Mouse (Mus musculus) liver, adult 2 months (tissue): ENCODE results near the gene A030005K14Rik. TPM values are rescaled to one million over a fixed set of nuclear protein-coding genes. Genes with fewer than 3 reads are reported as not detected.

Source experiments
- DNase-seq: peaks from one replicate; pipeline ENCODE4 v3.0.0-alpha.2; 2011; ENCODE audit warnings: low read depth, low spot score; ENCODE audit errors: extremely low read depth
- H3K27ac ChIP-seq: fragments of 200-500 bp; replicated peaks from 2 replicates; pipeline ENCODE4 v1.5.1; 2012; ENCODE audit warnings: low read depth, mild to moderate bottlenecking, control low read depth, inconsistent platforms, low read length; ENCODE audit not compliant: insufficient read depth
- H3K27me3 ChIP-seq: fragments of 200-500 bp; 2 replicates; pipeline ENCODE4 v1.6.1; 2012; ENCODE audit warnings: mild to moderate bottlenecking, moderate library complexity, low read length, inconsistent platforms; ENCODE audit not compliant: control insufficient read depth, insufficient read depth
- H3K36me3 ChIP-seq: fragments of 200-500 bp; 2 replicates; pipeline ENCODE4 v1.6.1; 2012; ENCODE audit warnings: low read length, inconsistent platforms; ENCODE audit not compliant: control insufficient read depth, insufficient read depth
- H3K4me1 ChIP-seq: fragments of 200-500 bp; 2 replicates; pipeline ENCODE4 v1.6.1; 2011; ENCODE audit warnings: low read length; ENCODE audit not compliant: control insufficient read depth, insufficient read depth
- H3K4me3 ChIP-seq: fragments of 200-500 bp; 2 replicates; pipeline ENCODE4 v1.5.1; 2011; ENCODE audit warnings: low read depth, mild to moderate bottlenecking, control low read depth, low read length, moderate library complexity; ENCODE audit not compliant: insufficient read depth
- H3K79me2 ChIP-seq: fragments of 200-500 bp; 2 replicates; pipeline ENCODE4 v1.6.1; 2012; ENCODE audit warnings: inconsistent platforms, mild to moderate bottlenecking, low read length, moderate library complexity; ENCODE audit not compliant: control insufficient read depth, insufficient read depth
- H3K9ac ChIP-seq: fragments of 200-500 bp; 2 replicates; pipeline ENCODE4 v1.6.1; 2012; ENCODE audit warnings: low read depth, mild to moderate bottlenecking, control low read depth, inconsistent platforms, low read length
- CTCF ChIP-seq: fragments of 200-500 bp; IDR thresholded peaks from 2 replicates; pipeline ENCODE4 v1.5.1; 2011; ENCODE audit warnings: low read depth, low read length, control low read depth
- POLR2A ChIP-seq: fragments of 200-500 bp; IDR thresholded peaks from 2 replicates; pipeline ENCODE4 v1.6.1; 2011; ENCODE audit warnings: low read length, control low read depth; ENCODE audit not compliant: insufficient read depth; ENCODE audit errors: extremely low read depth
- WGBS: fragments of 180-500 bp; shearing (Covaris S2); methylation state at CpG from one replicate; pipeline ENCODE4 v1.1.7; 2018; 5-methylcytosine and 5-hydroxymethylcytosine counted together
- polyA plus RNA-seq: library from polyadenylated mRNA; depleted of rRNA; stranded (reverse); fragments of >200 nt; gene quantifications from 2 replicates; pipeline ENCODE4 v1.2.3, GENCODE M21; 2012
- total RNA-seq: library from RNA; depleted of rRNA; stranded (reverse); fragments of >200 nt; gene quantifications from 2 replicates; pipeline ENCODE4 v1.2.3, GENCODE M21; 2014

Gene A030005K14Rik
- total and polyA plus RNA-seq, 2 experiments, result not detected

- H3K9ac ChIP-seq, result no peak overlapping the region
- WGBS, result 89% methylated on average over 10 of the region's 10 CpGs
- no peaks in the 10 kb centered on the region for H3K4me1 ChIP-seq
- H3K36me3 ChIP-seq, result no peaks in the 10 kb centered on the region
- H3K27ac ChIP-seq, result no peak overlapping the region
- TF ChIP-seq POLR2A (no peak), CTCF (no peak)
- H3K27me3 ChIP-seq, result no peaks in the 10 kb centered on the region
- no peak overlapping the region for H3K4me3 ChIP-seq
- no peaks in the 10 kb centered on the region for H3K79me2 ChIP-seq
- no peak for DNase-seq
Observed at GRCm38 (mm10) chr1:83067205-83067604, 8.0 kb upstream of the A030005K14Rik start.

GRCm38 (mm10) chr1:83066577-83066976 is 7.4 kb upstream of the A030005K14Rik start:
- no peaks in the 10 kb centered on the region for H3K79me2 ChIP-seq
- H3K27ac ChIP-seq, result no peak overlapping the region
- DNase-seq, result no peak
- H3K4me1 ChIP-seq, result no peaks in the 10 kb centered on the region
- no peak overlapping the region for H3K9ac ChIP-seq
- 93% methylated on average over 4 of the region's 4 CpGs for WGBS
- H3K36me3 ChIP-seq, result no peaks in the 10 kb centered on the region
- H3K27me3 ChIP-seq, result no peaks in the 10 kb centered on the region
- H3K4me3 ChIP-seq, result no peak overlapping the region
- TF ChIP-seq CTCF, result no peak
- TF ChIP-seq POLR2A, result no peak

GRCm38 (mm10) chr1:83064851-83065250 is 5.7 kb upstream of the A030005K14Rik start:
- TF ChIP-seq POLR2A, result no peak
- no peak for TF ChIP-seq CTCF
- WGBS, result 10% methylated on average over 3 of the region's 3 CpGs
- no peaks in the 10 kb centered on the region for H3K27me3 ChIP-seq
- no peaks in the 10 kb centered on the region for H3K79me2 ChIP-seq
- H3K4me1 ChIP-seq, result no peaks in the 10 kb centered on the region
- no peaks in the 10 kb centered on the region for H3K36me3 ChIP-seq
- no peak overlapping the region for H3K9ac ChIP-seq
- H3K4me3 ChIP-seq, result no peak overlapping the region
- H3K27ac ChIP-seq, result no peak overlapping the region
- peak; percentile 16 for DNase-seq

GRCm38 (mm10) chr1:83060643-83061042 is 1.5 kb upstream of the A030005K14Rik start, which contains the start of gene Krtap28-13:
Gene Krtap28-13, plus strand, starts transcription at chr1:83060930.
- Histone ChIP-seq H3K27me3 (no peaks in the 10 kb centered on the region), H3K36me3 (no peaks in the 10 kb centered on the region), H3K9ac (no peak within 1 kb of the TSS), H3K4me3 (no peak within 1 kb of the TSS), H3K4me1 (no peaks in the 10 kb centered on the region), H3K27ac (no peak within 1 kb of the TSS), H3K79me2 (no peaks in the 10 kb centered on the region)
- TF ChIP-seq POLR2A (no peak), CTCF (no peak)
- DNase-seq, result no peak
- WGBS, result 91% methylated on average over 4 of the region's 4 CpGs

- TF ChIP-seq CTCF, result no peak
- no peak for TF ChIP-seq POLR2A
- Histone ChIP-seq H3K36me3 (no peaks in the 10 kb centered on the region), H3K79me2 (no peaks in the 10 kb centered on the region), H3K27ac (no peak overlapping the region), H3K27me3 (no peaks in the 10 kb centered on the region), H3K4me3 (no peak overlapping the region), H3K9ac (no peak overlapping the region), H3K4me1 (no peaks in the 10 kb centered on the region)
- 65% methylated on average over 1 of the region's 1 CpGs for WGBS
- no peak for DNase-seq
Observed at GRCm38 (mm10) chr1:83058481-83058880, 697 bp downstream of the A030005K14Rik start.

- H3K79me2 ChIP-seq, result no peaks in the 10 kb centered on the region
- DNase-seq, result peak; percentile 4
- H3K27me3 ChIP-seq, result no peaks in the 10 kb centered on the region
- TF ChIP-seq CTCF (no peak), POLR2A (no peak)
- no peak within 1 kb of the TSS for H3K4me3 ChIP-seq
- no peak within 1 kb of the TSS for H3K9ac ChIP-seq
- no peak within 1 kb of the TSS for H3K27ac ChIP-seq
- H3K36me3 ChIP-seq, result no peaks in the 10 kb centered on the region
- 60% methylated on average over 5 of the region's 5 CpGs for WGBS
- H3K4me1 ChIP-seq, result no peaks in the 10 kb centered on the region
Observed at GRCm38 (mm10) chr1:83044882-83045427, 14.2 kb downstream of the A030005K14Rik start, which contains the start of gene Gm47969. Gene Gm47969, plus strand, starts transcription at chr1:83044932.
